Mouse (Mus musculus): ENCODE measurements at regions not wholly inside any gene's neighbourhood (a gene's known extent, or its start where the extent isn't known, plus 50 kb on each side); places are given as distances from the start of the nearest gene placed in this dataset.
A peak's percentile ranks its signal among the peaks of the same experiment; 100 is the strongest.

DNA sequence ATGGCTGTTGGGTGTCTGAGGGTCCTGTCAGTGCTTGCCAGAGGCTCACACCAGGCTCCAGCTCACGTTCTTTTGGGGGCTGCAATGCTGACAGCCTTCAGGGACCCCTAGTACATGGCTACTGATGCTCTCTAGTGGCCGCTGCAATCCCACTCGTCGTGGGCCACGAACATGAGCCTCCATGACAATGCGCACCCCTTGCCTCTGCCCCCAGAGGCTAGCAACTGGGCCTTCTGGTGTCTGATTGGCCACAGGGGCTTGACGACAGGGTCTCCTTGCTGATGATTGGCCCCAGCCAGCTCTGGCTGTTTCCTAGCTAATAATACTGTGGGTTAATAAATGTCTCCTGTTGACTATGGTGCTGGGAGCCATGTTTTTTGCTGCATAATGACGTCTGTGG, 61.1 kb downstream of the Rtl1 start:
- Histone ChIP-seq H3K9me3 (ENCODE audit: control insufficient read depth, low read length) (no peaks in the 10 kb centered on the region), H3K36me3 (replicated peaks; ENCODE audit: control insufficient read depth, insufficient read depth, low read depth) (no peaks in the 10 kb centered on the region), H3K4me2 (ENCODE audit: low read depth) (no peak overlapping the region), H3K27me3 (ENCODE audit: control insufficient read depth, insufficient read depth, low read length) (peaks cover 11% of the 10 kb centered on the region), H3K27ac (no peak overlapping the region), H3K4me3 (ENCODE audit: insufficient read depth in 1 of 2, low read depth in 2 of 2, low read length in 2 of 2) (no peak overlapping the region), H3K9ac (replicated peaks) (no peak overlapping the region), H3K4me1 (replicated peaks; ENCODE audit: control insufficient read depth in 2 of 2, insufficient read depth in 2 of 2, low read length in 1 of 2) (peaks cover 0 to 8% of the 10 kb centered on the region in 2 experiments; a peak in 2 of 4 replicates)
- no peak for DNase-seq (ENCODE audit: low read depth in 3 of 3, low spot score in 3 of 3)
- no peak for TF ChIP-seq EP300 (IDR thresholded peaks at IDR 0.05; ENCODE audit: low read depth)
- no peak for TF ChIP-seq CTCF (IDR thresholded peaks at IDR 0.05; ENCODE audit: low read depth)
- ATAC-seq (ENCODE audit: insufficient read depth) = 0 out of 2 replicates have a peak, but pooled peaks have one; percentile 14
- 68% methylated on average over 8 of the region's 8 CpGs for WGBS (ENCODE audit: insufficient replicate concordance)

DNA sequence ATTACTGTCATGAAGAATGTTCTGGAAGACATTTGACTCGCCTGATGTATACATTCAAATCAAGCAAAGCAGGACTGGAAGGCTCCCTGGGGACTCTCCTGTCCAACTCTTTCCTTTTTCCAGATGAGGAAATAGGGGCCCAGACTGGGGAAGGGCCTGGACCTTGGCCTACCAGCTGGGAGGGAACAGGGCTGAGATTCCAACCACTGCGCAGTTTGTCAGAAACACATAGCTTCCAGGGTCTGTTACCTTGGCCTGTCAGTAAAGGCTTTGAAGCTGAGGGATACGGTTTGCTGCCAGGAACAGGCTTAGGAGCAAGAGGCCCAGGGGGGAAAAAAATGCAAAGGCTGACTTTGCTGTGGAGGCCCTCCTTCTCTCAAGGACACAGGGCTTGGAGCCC, 61.5 kb downstream of the Rtl1 start:
- DNase-seq (ENCODE audit: low read depth in 3 of 3, low spot score in 3 of 3) = no peak
- WGBS (ENCODE audit: insufficient replicate concordance) = 66% methylated on average over 3 of the region's 3 CpGs
- Histone ChIP-seq H3K9me3 (ENCODE audit: control insufficient read depth, low read length) (no peaks in the 10 kb centered on the region), H3K27ac (no peak overlapping the region), H3K9ac (replicated peaks) (no peak overlapping the region), H3K27me3 (ENCODE audit: control insufficient read depth, insufficient read depth, low read length) (peaks cover 11% of the 10 kb centered on the region), H3K4me3 (ENCODE audit: insufficient read depth in 1 of 2, low read depth in 2 of 2, low read length in 2 of 2) (no peak overlapping the region), H3K4me1 (replicated peaks; ENCODE audit: control insufficient read depth in 2 of 2, insufficient read depth in 2 of 2, low read length in 1 of 2) (peaks cover 0 to 12% of the 10 kb centered on the region in 2 experiments; a peak in 2 of 4 replicates), H3K4me2 (ENCODE audit: low read depth) (no peak overlapping the region), H3K36me3 (replicated peaks; ENCODE audit: control insufficient read depth, insufficient read depth, low read depth) (no peaks in the 10 kb centered on the region)
- no peak for ATAC-seq (ENCODE audit: insufficient read depth)
- TF ChIP-seq EP300 (IDR thresholded peaks at IDR 0.05; ENCODE audit: low read depth) = no peak
- TF ChIP-seq CTCF (IDR thresholded peaks at IDR 0.05; ENCODE audit: low read depth) = no peak

DNA sequence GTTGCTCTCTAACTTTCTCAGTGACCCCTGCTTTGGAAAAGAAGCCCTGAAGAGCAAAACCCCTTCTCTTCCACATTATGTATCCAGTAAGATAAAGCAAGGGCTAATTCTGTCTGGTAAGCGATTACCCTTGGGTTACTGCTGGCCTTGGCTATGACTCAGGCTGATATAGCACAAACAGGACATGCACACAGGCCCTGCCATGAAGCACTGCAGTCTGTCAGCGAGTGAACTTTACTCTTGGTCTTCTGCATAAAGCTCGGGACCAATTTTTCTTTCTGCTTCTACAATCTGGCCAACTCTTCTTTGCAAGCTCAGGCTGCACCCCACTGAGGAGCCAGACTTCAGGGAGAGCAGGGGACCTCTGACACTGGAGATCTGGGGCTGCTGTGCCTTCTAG, 63.6 kb downstream of the Rtl1 start:
- ATAC-seq (ENCODE audit: insufficient read depth) (no peak), DNase-seq (ENCODE audit: low read depth in 3 of 3, low spot score in 3 of 3) (no peak)
- H3K9me3 ChIP-seq (ENCODE audit: control insufficient read depth, low read length) = no peaks in the 10 kb centered on the region
- no peaks in the 10 kb centered on the region for H3K36me3 ChIP-seq (replicated peaks; ENCODE audit: control insufficient read depth, insufficient read depth, low read depth)
- peaks cover 11% of the 10 kb centered on the region for H3K27me3 ChIP-seq (ENCODE audit: control insufficient read depth, insufficient read depth, low read length)
- H3K4me2 ChIP-seq (ENCODE audit: low read depth) = no peak overlapping the region
- no peak for TF ChIP-seq CTCF (IDR thresholded peaks at IDR 0.05; ENCODE audit: low read depth)
- H3K27ac ChIP-seq = no peak overlapping the region
- 30% methylated on average over 3 of the region's 3 CpGs for WGBS (ENCODE audit: insufficient replicate concordance)
- H3K4me3 ChIP-seq (ENCODE audit: insufficient read depth in 1 of 2, low read depth in 2 of 2, low read length in 2 of 2) = no peak overlapping the region
- no peak overlapping the region for H3K9ac ChIP-seq (replicated peaks)
- peaks cover 2 to 25% of the 10 kb centered on the region in 2 experiments; a peak in 2 of 4 replicates for H3K4me1 ChIP-seq (replicated peaks; ENCODE audit: control insufficient read depth in 2 of 2, insufficient read depth in 2 of 2, low read length in 1 of 2)

DNA sequence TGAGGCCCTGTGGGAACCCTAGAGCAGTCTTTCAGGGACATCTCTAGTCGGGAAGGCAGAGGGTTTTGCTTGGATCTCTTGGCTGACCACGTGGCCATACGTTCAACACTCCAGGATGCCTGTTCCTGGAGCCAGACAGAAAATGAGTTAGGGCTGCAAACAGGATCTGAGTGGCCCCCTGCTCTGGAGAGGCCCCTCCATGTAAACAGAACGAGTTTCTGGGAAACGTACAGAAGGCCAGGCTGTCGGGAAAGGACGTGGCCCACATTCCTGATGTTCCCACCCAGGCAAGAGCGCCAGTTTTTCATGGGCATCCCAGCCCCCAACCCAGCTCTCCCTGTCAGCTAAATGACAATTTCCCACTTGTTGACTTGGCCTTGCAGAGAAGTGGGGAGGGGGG, 67.7 kb downstream of the Rtl1 start:
- DNase-seq (ENCODE audit: low read depth in 3 of 3, low spot score in 3 of 3) = no peak
- peak overlapping the region; percentile 27; the same call in 1 of the 2 replicates for H3K27ac ChIP-seq

DNA sequence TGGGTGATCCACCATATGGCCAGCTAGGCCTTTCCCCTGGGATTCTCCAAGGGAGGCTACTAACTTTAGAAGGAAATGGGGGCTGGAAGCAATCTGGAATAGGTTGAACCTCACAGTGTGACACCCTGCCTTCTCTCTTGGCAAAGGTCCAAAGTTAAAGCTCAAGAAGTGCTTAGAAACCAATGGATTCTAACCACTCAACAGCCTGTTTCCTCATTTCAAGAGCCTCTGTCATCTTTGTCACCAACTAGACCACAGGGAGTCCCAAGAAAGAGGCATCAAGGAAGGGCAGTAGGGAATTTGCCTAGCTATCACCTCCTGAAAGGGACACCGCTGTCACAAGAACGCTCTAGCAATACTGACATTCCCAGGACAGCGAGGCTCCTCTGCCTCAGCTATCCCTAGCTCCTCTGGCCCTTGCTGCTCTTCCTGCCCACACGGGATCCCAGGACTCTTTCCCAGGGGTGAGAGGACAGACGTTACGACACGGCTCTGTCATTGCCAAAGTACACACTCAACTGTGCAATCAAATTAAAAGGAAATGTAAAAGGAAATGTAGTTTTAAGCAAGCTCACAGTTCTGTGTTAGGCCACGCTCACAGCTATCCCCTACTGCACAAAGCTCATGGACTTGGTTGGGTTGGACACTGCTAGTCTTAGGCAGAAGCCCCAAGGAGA, 68.6 kb downstream of the Rtl1 start:
- Histone ChIP-seq H3K27me3 (ENCODE audit: control insufficient read depth, insufficient read depth, low read length) (no peaks in the 10 kb centered on the region; the same call in none of the 2 replicates), H3K36me3 (replicated peaks; ENCODE audit: control insufficient read depth, insufficient read depth, low read depth) (no peaks in the 10 kb centered on the region), H3K4me2 (ENCODE audit: low read depth) (no peak overlapping the region), H3K9me3 (ENCODE audit: control insufficient read depth, low read length) (no peaks in the 10 kb centered on the region), H3K4me3 (ENCODE audit: insufficient read depth in 1 of 2, low read depth in 2 of 2, low read length in 2 of 2) (no peak overlapping the region), H3K27ac (no peak overlapping the region), H3K9ac (replicated peaks) (no peak overlapping the region), H3K4me1 (replicated peaks; ENCODE audit: control insufficient read depth in 2 of 2, insufficient read depth in 2 of 2, low read length in 1 of 2) (peaks cover 2 to 36% of the 10 kb centered on the region in 2 experiments; a peak in 2 of 4 replicates)
- DNase-seq (ENCODE audit: low read depth in 3 of 3, low spot score in 3 of 3) (no peak), ATAC-seq (ENCODE audit: insufficient read depth) (no peak)
- 39% methylated on average over 8 of the region's 8 CpGs for WGBS (ENCODE audit: insufficient replicate concordance)
- TF ChIP-seq CTCF (IDR thresholded peaks at IDR 0.05; ENCODE audit: low read depth) (no peak), EP300 (IDR thresholded peaks at IDR 0.05; ENCODE audit: low read depth) (no peak)

More for the DNA sequence above, 67.7 kb downstream of the Rtl1 start:
- H3K27me3 ChIP-seq (ENCODE audit: control insufficient read depth, insufficient read depth, low read length) = no peaks in the 10 kb centered on the region; the same call in none of the 2 replicates
- no peak for TF ChIP-seq EP300 (IDR thresholded peaks at IDR 0.05; ENCODE audit: low read depth)
- TF ChIP-seq CTCF (IDR thresholded peaks at IDR 0.05; ENCODE audit: low read depth) = no peak
- ATAC-seq (ENCODE audit: insufficient read depth) = no peak
- no peak overlapping the region for H3K4me2 ChIP-seq (ENCODE audit: low read depth)
- no peaks in the 10 kb centered on the region for H3K36me3 ChIP-seq (replicated peaks; ENCODE audit: control insufficient read depth, insufficient read depth, low read depth)
- no peak overlapping the region for H3K4me3 ChIP-seq (ENCODE audit: insufficient read depth in 1 of 2, low read depth in 2 of 2, low read length in 2 of 2)
- WGBS (ENCODE audit: insufficient replicate concordance) = 31% methylated on average over 8 of the region's 8 CpGs
- no peak overlapping the region for H3K9ac ChIP-seq (replicated peaks)
- peaks cover 2 to 38% of the 10 kb centered on the region in 2 experiments; a peak in 2 of 4 replicates for H3K4me1 ChIP-seq (replicated peaks; ENCODE audit: control insufficient read depth in 2 of 2, insufficient read depth in 2 of 2, low read length in 1 of 2)
- no peaks in the 10 kb centered on the region for H3K9me3 ChIP-seq (ENCODE audit: control insufficient read depth, low read length)
